Mouse (Mus musculus) liver, embryonic 16.5 days (tissue): ENCODE data around the gene Creb5. TPM values are rescaled to one million over a fixed set of nuclear protein-coding genes. Genes with fewer than 3 reads are reported as not detected.
A peak's percentile ranks its signal among the peaks of the same experiment; 100 is the strongest.

Experiments
- ATAC-seq: fragments of 200-750 bp; cut with Nextera tagmentation; 2 replicates; pipeline ENCODE4 v1.8.0; 2017; ENCODE audit warnings: low read depth, mild to moderate bottlenecking, moderate number of reproducible peaks, moderate library complexity
- H3K27ac ChIP-seq: fragments of 300-500 bp; sonication (generic); 2 replicates; pipeline ENCODE4 v1.5.1; 2014; ENCODE audit warnings: mild to moderate bottlenecking, low read length
- H3K27me3 ChIP-seq: fragments of 300-500 bp; sonication (generic); 2 replicates; pipeline ENCODE4 v1.6.1; 2014; ENCODE audit warnings: low read depth, low read length, mixed read lengths; ENCODE audit not compliant: control insufficient read depth, insufficient read depth
- H3K36me3 ChIP-seq: fragments of 300-500 bp; sonication (generic); 2 replicates; pipeline ENCODE4 v1.6.1; 2014; ENCODE audit warnings: mild to moderate bottlenecking; ENCODE audit not compliant: control insufficient read depth, insufficient read depth
- H3K4me1 ChIP-seq: fragments of 300-500 bp; sonication (generic); 2 replicates; pipeline ENCODE4 v1.6.1; 2014; ENCODE audit warnings: low read depth, low read length, mixed read lengths; ENCODE audit not compliant: control insufficient read depth
- H3K4me2 ChIP-seq: fragments of 300-500 bp; sonication (generic); 2 replicates; pipeline ENCODE4 v1.6.1; 2014; ENCODE audit warnings: low read depth, low read length, mixed read lengths
- H3K4me3 ChIP-seq: fragments of 300-500 bp; sonication (generic); 2 replicates; pipeline ENCODE4 v1.5.1; 2014; ENCODE audit warnings: low read depth, mild to moderate bottlenecking, low read length
- H3K9ac ChIP-seq: fragments of 300-500 bp; sonication (generic); 2 replicates; pipeline ENCODE4 v1.6.1; 2014; ENCODE audit warnings: low read depth, low read length
- H3K9me3 ChIP-seq: fragments of 300-500 bp; sonication (generic); replicated peaks from 2 replicates; pipeline ENCODE4 v1.6.1; 2016; ENCODE audit warnings: low read length; ENCODE audit not compliant: control insufficient read depth
- WGBS: fragments of 180-500 bp; shearing (Covaris S2); extraction: QIAGEN DNeasy Blood & Tissue Kit; methylation state at CpG from one replicate; pipeline ENCODE4 v1.1.7; 2014; ENCODE audit not compliant: insufficient replicate concordance; 5-methylcytosine and 5-hydroxymethylcytosine counted together
- polyA plus RNA-seq: library from polyadenylated mRNA; unstranded; fragments of >200 nt; fragmentation: Nextera tagmentation; extraction: Ambion mirVana; gene quantifications from 2 replicates; pipeline ENCODE4 v1.2.1, GENCODE M21; 2015

Creb5 gene
- polyA plus RNA-seq, 1 experiment from 2014 or later = 0.24 TPM

DNA sequence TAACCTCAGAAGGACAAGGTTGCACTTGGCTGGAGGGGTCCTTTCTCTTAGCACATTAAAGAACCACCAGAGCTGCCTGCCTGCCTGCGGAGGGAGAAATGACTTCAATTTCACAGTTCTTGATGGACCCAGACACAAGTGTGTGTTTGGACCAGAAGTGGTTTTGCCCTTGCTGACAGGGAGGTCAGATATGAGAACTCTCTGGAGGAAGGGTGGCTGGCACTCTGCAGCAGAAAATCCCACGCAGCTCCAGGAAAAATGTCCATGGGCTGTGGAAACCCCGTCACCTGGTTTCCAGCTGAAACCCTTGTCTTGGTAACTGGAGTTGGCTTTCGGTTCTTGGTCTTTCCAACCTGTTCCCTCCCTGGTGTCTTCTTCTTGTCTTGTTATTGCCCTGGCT is 285.4 kb downstream of the Creb5 start:
- Histone ChIP-seq H3K9ac (no peak overlapping the region), H3K36me3 (no peaks in the 10 kb centered on the region), H3K4me3 (no peak overlapping the region), H3K4me1 (no peaks in the 10 kb centered on the region; the same call in 1 of the 2 replicates), H3K9me3 (no peaks in the 10 kb centered on the region), H3K27me3 (no peaks in the 10 kb centered on the region), H3K4me2 (no peak overlapping the region), H3K27ac (no peak overlapping the region)
- ATAC-seq = no peak
- 48% methylated on average over 4 of the region's 4 CpGs for WGBS

DNA sequence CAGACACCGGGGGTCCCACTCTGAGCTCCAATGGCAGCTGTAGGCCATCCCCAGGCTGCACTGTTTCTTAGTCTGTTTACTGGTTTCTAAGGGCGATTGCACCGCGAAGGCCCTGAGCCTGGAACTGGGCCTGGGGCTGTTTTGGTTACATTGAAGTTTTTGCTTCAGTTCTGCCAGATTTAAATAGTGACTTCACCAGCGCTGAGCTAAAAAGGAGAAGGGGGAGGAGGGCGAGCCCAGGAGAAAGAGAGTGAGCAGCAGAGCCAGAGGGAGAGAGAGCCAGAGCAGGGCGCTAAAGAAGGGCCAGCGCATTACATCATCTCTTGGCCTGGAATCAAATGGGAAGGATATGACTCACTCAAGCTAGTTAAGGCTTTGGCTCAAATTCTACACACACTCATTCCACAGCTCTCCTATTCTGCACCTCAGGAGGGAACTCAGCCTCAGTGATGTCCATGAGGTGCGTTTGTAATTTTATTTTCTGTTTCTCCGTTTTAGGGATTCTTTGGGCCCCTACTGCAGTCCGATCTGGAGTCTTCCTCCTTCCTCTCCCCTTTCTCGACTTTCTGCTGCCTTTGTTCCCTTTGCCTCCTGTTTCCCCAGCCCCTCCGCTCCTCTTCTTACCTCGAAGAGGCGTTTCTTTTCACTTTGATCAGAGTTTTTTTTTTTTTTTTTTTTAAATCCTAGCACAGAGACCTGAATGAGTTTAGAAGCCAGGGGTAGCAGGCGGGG is 286.1 kb downstream of the Creb5 start:
- Histone ChIP-seq H3K9ac (no peak overlapping the region), H3K36me3 (no peaks in the 10 kb centered on the region), H3K4me1 (no peaks in the 10 kb centered on the region; the same call in 1 of the 2 replicates), H3K4me3 (peak overlapping the region; percentile 18; the same call in 1 of the 2 replicates), H3K27me3 (no peaks in the 10 kb centered on the region), H3K27ac (no peak overlapping the region), H3K9me3 (no peaks in the 10 kb centered on the region), H3K4me2 (peak overlapping the region; percentile 42)
- 7% methylated on average over 15 of the region's 16 CpGs for WGBS
- ATAC-seq = 0 out of 2 replicates have a peak, but pooled peaks have one; percentile 21

DNA sequence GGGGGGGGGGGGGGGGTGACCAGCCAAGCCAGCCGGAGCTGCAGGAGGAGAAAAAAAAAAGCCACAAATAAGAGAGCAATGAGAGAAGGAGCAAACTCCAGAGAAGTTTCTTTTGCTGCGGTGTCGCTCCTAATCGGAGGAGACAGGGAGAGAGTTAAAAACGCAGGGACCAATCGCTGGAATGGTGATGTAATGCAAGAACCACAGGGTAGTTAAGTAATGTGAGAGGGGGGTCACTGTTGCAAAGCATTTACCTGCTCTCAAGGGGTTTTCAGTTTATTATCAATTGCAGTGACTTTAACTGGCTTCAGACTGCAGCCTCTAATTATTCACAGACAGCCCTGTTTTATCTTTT is 286.6 kb downstream of the Creb5 start:
- Histone ChIP-seq H3K9ac (no peak overlapping the region), H3K4me1 (no peaks in the 10 kb centered on the region; the same call in 1 of the 2 replicates), H3K27ac (no peak overlapping the region), H3K4me3 (no peak overlapping the region), H3K9me3 (no peaks in the 10 kb centered on the region), H3K36me3 (no peaks in the 10 kb centered on the region), H3K4me2 (peak overlapping the region; percentile 42; the same call in 1 of the 2 replicates), H3K27me3 (no peaks in the 10 kb centered on the region)
- WGBS = 4% methylated on average over 5 of the region's 6 CpGs
- ATAC-seq = no peak

DNA sequence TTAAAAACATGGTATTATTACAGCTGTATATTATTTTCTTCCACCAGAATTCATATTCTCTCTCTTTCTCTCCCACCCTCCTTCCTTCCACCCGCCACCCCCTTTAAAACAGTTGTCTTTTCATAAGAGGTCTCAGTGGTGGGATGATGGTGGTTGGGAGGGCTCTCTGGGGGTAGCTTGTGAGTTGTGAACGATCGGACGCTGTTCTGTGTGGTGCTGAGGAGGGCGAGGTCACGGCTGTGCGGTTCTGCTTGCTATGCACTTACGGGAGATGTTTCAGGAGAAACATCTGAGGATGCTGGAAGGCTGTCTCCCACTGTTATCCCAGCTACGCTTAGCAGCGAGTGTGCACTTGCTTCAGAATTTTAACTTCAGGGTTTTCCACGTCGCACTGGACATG is 287.0 kb downstream of the Creb5 start:
- Histone ChIP-seq H3K27ac (no peak overlapping the region), H3K27me3 (no peaks in the 10 kb centered on the region), H3K36me3 (no peaks in the 10 kb centered on the region), H3K9ac (no peak overlapping the region), H3K9me3 (no peaks in the 10 kb centered on the region), H3K4me3 (no peak overlapping the region), H3K4me1 (no peaks in the 10 kb centered on the region; the same call in 1 of the 2 replicates), H3K4me2 (no peak overlapping the region)
- 65% methylated on average over 12 of the region's 12 CpGs for WGBS
- ATAC-seq = no peak

DNA sequence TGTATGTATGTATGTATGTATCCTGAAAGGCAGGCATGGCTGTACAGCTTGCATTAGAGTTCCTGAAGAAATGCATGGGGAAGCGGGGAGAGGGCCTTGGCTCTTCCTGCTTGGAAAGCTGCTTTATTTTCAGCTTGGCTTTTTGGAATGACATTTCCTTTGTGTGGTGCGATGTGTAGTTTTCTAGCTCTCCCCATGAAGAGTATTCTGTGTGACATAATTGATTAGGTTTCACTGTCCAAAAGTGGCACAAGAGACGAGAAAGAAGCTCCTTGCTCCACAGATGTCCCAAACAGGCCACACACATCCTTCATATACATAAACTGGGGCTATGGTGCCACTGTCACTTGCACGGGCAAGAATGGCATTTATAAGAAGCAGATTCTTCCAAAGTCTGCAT is 288.1 kb downstream of the Creb5 start:
- no peaks in the 10 kb centered on the region for H3K9me3 ChIP-seq
- H3K9ac ChIP-seq = no peak overlapping the region
- H3K4me1 ChIP-seq = no peaks in the 10 kb centered on the region; the same call in 1 of the 2 replicates
- no peak overlapping the region for H3K4me3 ChIP-seq
- H3K27me3 ChIP-seq = no peaks in the 10 kb centered on the region
- no peak overlapping the region for H3K4me2 ChIP-seq
- no peak for ATAC-seq
- H3K27ac ChIP-seq = no peak overlapping the region
- WGBS = 61% methylated on average over 4 of the region's 4 CpGs
- H3K36me3 ChIP-seq = no peaks in the 10 kb centered on the region

DNA sequence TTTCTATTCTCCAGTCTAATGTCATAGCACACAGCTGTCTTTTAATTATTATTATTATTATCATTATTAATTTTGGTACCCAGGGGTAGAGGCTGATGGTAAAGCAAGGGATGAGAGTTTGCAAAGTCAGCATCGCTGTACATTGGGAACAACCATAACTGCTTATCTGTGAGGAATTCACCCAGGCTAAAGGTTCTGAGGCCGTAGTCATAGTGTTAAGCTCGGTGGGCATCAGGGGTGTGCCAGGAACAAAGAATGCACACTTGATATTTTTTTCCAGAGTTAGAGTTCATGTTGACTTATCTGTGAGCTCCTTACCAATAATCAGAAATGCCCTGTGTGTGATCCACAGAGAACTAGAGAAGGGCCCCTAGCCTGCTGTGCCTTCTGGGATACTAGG is 288.8 kb downstream of the Creb5 start:
- no peaks in the 10 kb centered on the region for H3K27me3 ChIP-seq
- no peak overlapping the region for H3K27ac ChIP-seq
- WGBS = 66% methylated on average over 3 of the region's 3 CpGs
- ATAC-seq = no peak
- no peak overlapping the region for H3K4me2 ChIP-seq
- H3K36me3 ChIP-seq = no peaks in the 10 kb centered on the region
- H3K9ac ChIP-seq = no peak overlapping the region
- no peak overlapping the region for H3K4me3 ChIP-seq
- H3K4me1 ChIP-seq = no peaks in the 10 kb centered on the region; the same call in 1 of the 2 replicates
- H3K9me3 ChIP-seq = no peaks in the 10 kb centered on the region

DNA sequence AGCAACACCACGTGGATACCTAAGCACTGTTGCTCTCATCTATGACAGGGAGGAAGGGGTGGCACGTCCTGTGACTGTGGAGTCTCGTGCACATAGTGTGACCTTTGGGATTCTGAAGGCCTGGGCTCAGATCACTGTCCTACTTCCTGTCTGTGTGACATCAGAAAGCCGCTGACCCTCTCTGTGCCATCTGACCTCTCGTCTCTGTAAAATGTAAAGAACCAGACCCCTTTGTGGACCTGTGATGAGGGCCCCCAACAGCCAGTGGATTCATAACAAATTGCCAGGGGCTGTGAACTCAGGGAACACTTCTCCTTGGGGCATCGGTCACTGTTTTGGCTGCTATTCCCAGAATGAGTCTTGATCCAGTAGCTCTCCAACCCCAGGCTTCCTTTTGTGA is 289.8 kb downstream of the Creb5 start:
- no peaks in the 10 kb centered on the region for H3K36me3 ChIP-seq
- no peak overlapping the region for H3K27ac ChIP-seq
- WGBS = 56% methylated on average over 6 of the region's 6 CpGs
- ATAC-seq = no peak
- H3K4me1 ChIP-seq = no peaks in the 10 kb centered on the region; the same call in 1 of the 2 replicates
- no peaks in the 10 kb centered on the region for H3K27me3 ChIP-seq
- no peak overlapping the region for H3K4me3 ChIP-seq
- no peak overlapping the region for H3K4me2 ChIP-seq
- no peak overlapping the region for H3K9ac ChIP-seq
- no peaks in the 10 kb centered on the region for H3K9me3 ChIP-seq

DNA sequence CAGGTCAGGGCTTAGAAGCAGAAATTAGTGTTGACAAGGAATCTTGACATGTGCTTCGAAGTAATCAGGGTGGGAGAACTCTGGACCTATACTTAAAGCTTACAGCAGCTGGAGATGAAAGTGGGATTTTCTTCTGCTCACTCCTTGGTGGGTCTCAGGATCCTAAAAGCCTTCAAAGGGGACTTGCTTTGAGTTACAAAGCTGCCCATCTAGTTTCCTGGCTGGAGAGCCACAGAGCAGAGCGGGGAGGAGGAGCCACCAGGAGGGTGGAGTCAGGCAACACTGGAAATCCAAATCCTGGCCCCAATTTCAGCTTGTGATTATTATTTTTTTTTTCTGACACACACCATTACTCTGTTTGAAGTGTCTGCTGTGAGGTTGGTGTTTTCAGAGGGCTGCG is 290.7 kb downstream of the Creb5 start:
- Histone ChIP-seq H3K9ac (no peak overlapping the region), H3K36me3 (no peaks in the 10 kb centered on the region), H3K4me3 (no peak overlapping the region), H3K27ac (no peak overlapping the region), H3K4me2 (no peak overlapping the region), H3K9me3 (no peaks in the 10 kb centered on the region), H3K4me1 (no peaks in the 10 kb centered on the region; the same call in 1 of the 2 replicates), H3K27me3 (no peaks in the 10 kb centered on the region)
- ATAC-seq = no peak
- 69% methylated on average over 3 of the region's 3 CpGs for WGBS

DNA sequence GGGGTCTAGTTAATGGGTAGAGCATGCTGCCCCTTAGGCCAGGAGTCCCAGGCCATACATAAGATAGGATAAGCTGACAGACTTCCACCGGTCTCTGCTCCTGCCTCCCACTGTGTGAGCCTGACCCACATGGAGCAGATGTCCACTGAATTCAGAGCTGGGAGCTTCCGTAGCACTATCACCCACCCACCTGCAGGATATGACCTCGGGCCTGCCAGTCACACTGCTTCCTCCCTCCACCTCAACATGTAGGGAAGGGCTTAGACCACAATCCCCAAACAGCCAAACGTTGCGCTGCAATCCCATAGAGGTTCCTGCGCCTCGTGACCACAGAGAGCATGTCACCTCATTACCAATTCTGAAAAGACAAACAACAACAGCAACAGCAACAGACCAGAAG is 293.3 kb downstream of the Creb5 start:
- Histone ChIP-seq H3K4me1 (no peaks in the 10 kb centered on the region), H3K4me2 (no peak overlapping the region), H3K9me3 (no peaks in the 10 kb centered on the region), H3K36me3 (no peaks in the 10 kb centered on the region), H3K27ac (no peak overlapping the region), H3K4me3 (no peak overlapping the region), H3K27me3 (no peaks in the 10 kb centered on the region), H3K9ac (no peak overlapping the region)
- 23% methylated on average over 7 of the region's 7 CpGs for WGBS
- no peak for ATAC-seq
